Mouse (Mus musculus) liver, embryonic 13.5 days (tissue): ENCODE data around the gene Ctns. TPM values are rescaled to one million over a fixed set of nuclear protein-coding genes. Genes with fewer than 3 reads are reported as not detected.
A peak's percentile ranks its signal among the peaks of the same experiment; 100 is the strongest.

Experiments
- ATAC-seq: fragments of 200-750 bp; cut with Nextera tagmentation; 2 replicates; pipeline ENCODE4 v1.8.0; 2017; ENCODE audit warnings: low read depth, mild to moderate bottlenecking, moderate number of reproducible peaks, moderate library complexity
- DNase-seq: peaks from one replicate; pipeline ENCODE4 v3.0.0; 2022
- H3K27ac ChIP-seq: fragments of 300-500 bp; sonication (generic); 2 replicates; pipeline ENCODE4 v1.5.1; 2015; ENCODE audit warnings: moderate library complexity, mild to moderate bottlenecking, inconsistent platforms
- H3K27me3 ChIP-seq: fragments of 300-500 bp; sonication (generic); 2 replicates; pipeline ENCODE4 v1.6.1; 2015; ENCODE audit warnings: mild to moderate bottlenecking, inconsistent platforms
- H3K36me3 ChIP-seq: fragments of 300-500 bp; sonication (generic); 2 replicates; pipeline ENCODE4 v1.6.1; 2015; ENCODE audit warnings: mild to moderate bottlenecking, inconsistent platforms
- H3K4me1 ChIP-seq: fragments of 300-500 bp; sonication (generic); replicated peaks from 2 replicates; pipeline ENCODE4 v1.6.1; 2015; ENCODE audit warnings: inconsistent platforms
- H3K4me2 ChIP-seq: fragments of 300-500 bp; sonication (generic); 2 replicates; pipeline ENCODE4 v1.6.1; 2015; ENCODE audit warnings: inconsistent platforms, mild to moderate bottlenecking, moderate library complexity
- H3K4me3 ChIP-seq: fragments of 300-500 bp; sonication (generic); replicated peaks from 2 replicates; pipeline ENCODE4 v1.5.1; 2015; ENCODE audit warnings: mild to moderate bottlenecking, inconsistent platforms
- H3K9ac ChIP-seq: fragments of 300-500 bp; sonication (generic); 2 replicates; pipeline ENCODE4 v1.6.1; 2015; ENCODE audit warnings: mild to moderate bottlenecking, inconsistent platforms
- H3K9me3 ChIP-seq: fragments of 300-500 bp; sonication (generic); replicated peaks from 2 replicates; pipeline ENCODE4 v1.6.1; 2016; ENCODE audit warnings: inconsistent platforms
- WGBS: fragments of 180-500 bp; shearing (Covaris S2); methylation state at CpG from one replicate; pipeline ENCODE4 v1.1.7; 2015; ENCODE audit not compliant: insufficient replicate concordance; 5-methylcytosine and 5-hydroxymethylcytosine counted together
- polyA plus RNA-seq: library from polyadenylated mRNA; unstranded; fragments of >200 nt; fragmentation: Nextera tagmentation; extraction: Ambion mirVana; gene quantifications from 2 replicates; pipeline ENCODE4 v1.2.1, GENCODE M21; 2015

Ctns gene
- 6.2 and 7.6 TPM in 2 replicates for polyA plus RNA-seq

DNA sequence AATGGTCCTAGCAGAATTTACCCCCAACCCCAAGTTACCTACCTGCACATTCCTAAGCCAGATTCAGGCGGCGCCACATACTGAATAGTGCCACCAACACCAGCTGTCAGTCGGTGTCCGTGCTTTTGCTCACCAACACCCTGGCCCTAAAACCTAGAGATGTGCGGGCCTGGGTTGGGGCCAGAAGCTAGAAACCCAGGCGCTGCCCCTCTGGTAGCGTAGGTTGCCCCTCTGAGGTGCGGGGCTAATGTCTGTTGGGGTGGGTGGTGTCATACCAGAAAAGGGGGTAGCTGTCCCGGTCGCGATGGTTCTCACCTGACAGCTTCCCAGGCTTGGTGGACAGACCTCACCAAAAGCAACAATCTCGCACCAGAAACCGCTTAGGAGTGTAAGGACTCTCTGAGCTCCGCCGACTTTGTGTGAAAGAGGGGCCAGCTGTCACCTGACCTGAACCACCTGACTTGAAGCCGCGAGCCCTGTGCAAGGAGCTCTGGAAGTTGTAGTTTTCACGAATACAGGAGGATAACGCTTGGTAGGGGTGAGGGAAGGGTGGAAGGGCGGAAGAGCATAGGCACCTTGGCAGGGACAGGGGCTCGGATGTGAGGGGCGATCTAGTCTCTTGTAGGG, at the start of gene Ctns:
Gene Ctns, minus strand, starts transcription at position 440 of the 627 bp plus-strand sequence.
- WGBS, result 2% methylated on average over 22 of the region's 22 CpGs
- DNase-seq, result peak; percentile 80
- no peaks in the 10 kb centered on the region for H3K36me3 ChIP-seq
- H3K4me1 ChIP-seq, result peaks cover 25% of the 10 kb centered on the region
- H3K4me2 ChIP-seq, result peak within 1 kb of the TSS; percentile 99
- H3K27ac ChIP-seq, result peak within 1 kb of the TSS; percentile 78
- H3K4me3 ChIP-seq, result peak within 1 kb of the TSS; percentile 85
- no peaks in the 10 kb centered on the region for H3K9me3 ChIP-seq
- ATAC-seq, result peak; percentile 95
- H3K9ac ChIP-seq, result peak within 1 kb of the TSS; percentile 88
- H3K27me3 ChIP-seq, result no peaks in the 10 kb centered on the region

DNA sequence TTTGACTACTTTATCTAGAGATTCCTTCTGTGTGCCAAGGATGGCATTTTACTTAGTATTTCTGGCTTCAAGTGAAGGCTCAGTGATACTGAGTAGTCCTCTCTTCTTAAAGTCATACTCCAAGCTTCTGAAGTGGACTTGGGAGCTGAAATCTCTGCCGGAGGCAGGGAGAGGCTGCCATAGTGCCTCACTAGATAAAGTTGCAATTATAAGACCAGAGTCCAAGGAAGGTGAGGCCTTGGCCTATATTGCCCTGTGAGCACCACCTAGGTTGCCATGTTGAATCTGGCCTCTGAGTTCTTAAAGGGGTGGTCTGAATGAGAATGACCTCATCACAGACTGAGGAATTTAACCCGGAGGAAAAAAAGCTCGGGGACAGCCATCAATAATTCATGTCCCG, 43.9 kb upstream of the Ctns start:
- no peaks in the 10 kb centered on the region for H3K4me1 ChIP-seq
- DNase-seq, result no peak
- no peak overlapping the region for H3K9ac ChIP-seq
- ATAC-seq, result no peak
- H3K4me3 ChIP-seq, result no peak overlapping the region
- H3K9me3 ChIP-seq, result no peaks in the 10 kb centered on the region
- H3K27me3 ChIP-seq, result no peaks in the 10 kb centered on the region
- H3K4me2 ChIP-seq, result no peak overlapping the region
- WGBS, result 77% methylated on average over 4 of the region's 4 CpGs
- no peak overlapping the region for H3K27ac ChIP-seq
- no peaks in the 10 kb centered on the region for H3K36me3 ChIP-seq

DNA sequence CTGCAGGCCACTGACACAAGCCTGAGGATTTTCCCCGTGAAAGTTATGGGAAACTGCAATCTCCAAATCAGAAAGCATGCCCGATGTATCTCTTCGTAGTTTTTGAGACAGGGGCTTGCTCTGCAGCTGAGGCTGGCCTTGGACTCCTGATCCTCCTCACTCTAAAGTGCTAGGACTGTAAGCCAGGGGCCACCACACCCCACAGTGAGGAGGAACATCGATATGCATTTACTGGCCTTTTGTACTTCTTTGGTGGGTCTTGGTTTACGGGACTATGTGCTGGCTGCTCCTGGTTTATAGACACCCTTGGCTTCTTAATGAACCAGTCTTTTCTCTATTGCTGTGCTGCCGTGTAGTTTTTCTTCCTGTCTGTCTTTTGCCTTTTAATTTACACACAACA, 43.4 kb upstream of the Ctns start:
- no peak for DNase-seq
- Histone ChIP-seq H3K4me2 (no peak overlapping the region), H3K4me1 (no peaks in the 10 kb centered on the region), H3K27me3 (no peaks in the 10 kb centered on the region), H3K4me3 (no peak overlapping the region), H3K9ac (no peak overlapping the region), H3K9me3 (no peaks in the 10 kb centered on the region), H3K27ac (no peak overlapping the region), H3K36me3 (no peaks in the 10 kb centered on the region)
- ATAC-seq, result no peak
- WGBS, result 65% methylated on average over 6 of the region's 6 CpGs

DNA sequence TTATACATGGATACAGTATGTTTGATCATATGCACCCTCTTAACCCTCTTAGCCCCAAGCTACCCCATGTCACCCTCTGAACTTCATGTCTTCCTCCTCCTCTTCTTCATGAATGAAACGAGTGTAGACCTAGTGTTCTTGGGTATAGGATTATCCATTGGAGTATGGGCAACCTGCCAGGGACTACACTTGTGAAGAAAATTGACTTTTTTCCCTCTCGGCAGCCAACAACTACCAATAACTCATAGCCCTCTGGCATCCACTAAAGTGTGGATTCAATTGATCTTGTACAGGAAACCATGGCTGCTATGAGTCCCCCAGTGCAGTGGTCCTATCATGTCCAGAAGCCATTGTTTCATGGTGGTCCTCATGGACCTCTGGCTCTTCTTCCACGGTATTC, 37.9 kb upstream of the Ctns start:
- no peak overlapping the region for H3K4me3 ChIP-seq
- H3K4me2 ChIP-seq, result no peak overlapping the region
- no peak overlapping the region for H3K27ac ChIP-seq
- H3K9ac ChIP-seq, result no peak overlapping the region
- ATAC-seq (no peak), DNase-seq (no peak)
- H3K27me3 ChIP-seq, result no peaks in the 10 kb centered on the region
- no peaks in the 10 kb centered on the region for H3K36me3 ChIP-seq
- WGBS, result 38% methylated on average over 3 of the region's 3 CpGs
- no peaks in the 10 kb centered on the region for H3K9me3 ChIP-seq
- H3K4me1 ChIP-seq, result no peaks in the 10 kb centered on the region

DNA sequence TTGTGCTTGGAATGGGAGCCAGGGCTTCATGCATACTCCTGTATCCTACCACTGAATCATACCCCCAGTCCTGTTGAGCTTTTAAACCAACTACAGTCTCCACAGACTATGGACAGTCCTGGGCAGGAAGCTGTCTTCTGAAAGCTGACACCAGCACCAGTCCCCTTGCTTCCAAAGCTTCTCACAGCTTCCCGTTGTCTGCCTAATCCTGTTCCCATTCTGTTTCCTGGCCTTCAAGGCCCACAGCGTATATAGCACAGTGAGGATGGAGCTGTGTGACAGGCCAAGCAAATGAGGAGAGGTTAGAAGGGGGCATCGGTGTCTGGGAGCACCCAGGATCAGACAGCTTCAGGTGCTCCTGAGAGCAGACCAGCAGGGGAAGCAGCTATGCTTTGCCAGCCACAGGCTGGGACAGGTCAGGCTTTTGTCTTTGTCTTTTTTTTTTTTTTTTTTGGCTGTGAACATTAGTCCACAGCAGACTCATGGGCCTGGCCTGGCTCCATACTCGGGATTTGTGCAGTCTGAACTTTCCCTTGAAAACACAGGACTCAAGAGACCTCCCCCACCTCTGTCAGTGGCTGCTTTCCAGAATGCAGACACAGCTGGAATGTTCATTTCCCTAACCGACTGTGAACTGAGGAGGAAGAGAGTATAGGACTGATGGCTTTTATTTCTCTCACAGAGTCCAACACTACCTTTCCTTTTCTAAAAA, 37.3 kb upstream of the Ctns start:
- H3K27me3 ChIP-seq, result no peaks in the 10 kb centered on the region
- no peak overlapping the region for H3K4me3 ChIP-seq
- no peak overlapping the region for H3K9ac ChIP-seq
- ATAC-seq, result no peak
- no peaks in the 10 kb centered on the region for H3K36me3 ChIP-seq
- H3K9me3 ChIP-seq, result no peaks in the 10 kb centered on the region
- no peak overlapping the region for H3K27ac ChIP-seq
- WGBS, result 20% methylated on average over 5 of the region's 5 CpGs
- H3K4me2 ChIP-seq, result no peak overlapping the region
- DNase-seq, result no peak
- no peaks in the 10 kb centered on the region for H3K4me1 ChIP-seq

DNA sequence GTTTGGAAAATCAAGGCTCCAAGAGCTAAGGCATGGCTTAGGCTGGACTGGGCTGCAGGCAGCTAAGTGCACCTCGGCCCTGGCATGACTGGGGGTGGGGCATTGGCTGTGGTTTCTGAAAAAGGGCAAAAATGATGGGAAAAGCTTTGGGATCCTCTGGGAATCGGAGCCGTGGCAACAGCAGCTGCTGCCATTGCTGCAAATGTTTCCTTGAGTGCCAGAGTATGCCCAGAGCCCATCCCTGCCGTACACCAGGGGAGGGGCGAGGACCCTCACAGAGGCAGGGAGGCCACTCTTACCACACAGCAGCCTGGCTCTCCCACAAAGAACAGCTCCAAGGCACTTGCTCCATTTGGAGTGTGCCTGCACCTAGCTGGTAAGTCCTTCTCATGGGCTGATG, 35.1 kb upstream of the Ctns start, which contains the start of gene Trpv1:
Gene Trpv1, plus strand, starts transcription at position 301 of the 400 bp plus-strand sequence.
- ATAC-seq, result no peak
- no peaks in the 10 kb centered on the region for H3K27me3 ChIP-seq
- H3K9ac ChIP-seq, result no peak within 1 kb of the TSS
- no peak within 1 kb of the TSS for H3K27ac ChIP-seq
- no peak within 1 kb of the TSS for H3K4me3 ChIP-seq
- H3K9me3 ChIP-seq, result no peaks in the 10 kb centered on the region
- no peaks in the 10 kb centered on the region for H3K4me1 ChIP-seq
- no peaks in the 10 kb centered on the region for H3K36me3 ChIP-seq
- 61% methylated on average over 5 of the region's 5 CpGs for WGBS
- H3K4me2 ChIP-seq, result no peak within 1 kb of the TSS
- no peak for DNase-seq

DNA sequence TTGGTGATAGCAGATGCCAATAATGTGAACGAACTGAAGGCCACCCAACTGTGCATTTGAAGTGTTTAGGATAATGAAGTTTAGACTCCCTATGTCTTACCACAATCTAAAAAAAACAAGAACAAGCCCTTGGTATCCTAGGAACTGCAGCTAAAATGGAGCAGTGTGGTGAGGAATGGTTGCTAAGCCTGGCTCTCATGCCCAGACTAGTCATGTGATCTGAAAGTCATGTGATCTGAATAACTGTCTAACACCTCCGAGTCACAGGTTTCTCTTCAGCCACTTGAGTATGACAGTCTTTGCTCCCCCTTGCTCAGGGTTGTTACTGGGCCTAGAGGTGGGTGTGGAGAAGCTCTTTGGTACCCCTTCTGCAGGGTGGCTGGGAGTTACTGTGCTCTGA, 33.7 kb upstream of the Ctns start:
- Histone ChIP-seq H3K27me3 (no peaks in the 10 kb centered on the region), H3K27ac (no peak overlapping the region), H3K4me1 (no peaks in the 10 kb centered on the region), H3K36me3 (no peaks in the 10 kb centered on the region), H3K4me3 (no peak overlapping the region), H3K4me2 (no peak overlapping the region), H3K9ac (no peak overlapping the region), H3K9me3 (no peaks in the 10 kb centered on the region)
- DNase-seq (no peak), ATAC-seq (no peak)
- 37% methylated on average over 2 of the region's 2 CpGs for WGBS

DNA sequence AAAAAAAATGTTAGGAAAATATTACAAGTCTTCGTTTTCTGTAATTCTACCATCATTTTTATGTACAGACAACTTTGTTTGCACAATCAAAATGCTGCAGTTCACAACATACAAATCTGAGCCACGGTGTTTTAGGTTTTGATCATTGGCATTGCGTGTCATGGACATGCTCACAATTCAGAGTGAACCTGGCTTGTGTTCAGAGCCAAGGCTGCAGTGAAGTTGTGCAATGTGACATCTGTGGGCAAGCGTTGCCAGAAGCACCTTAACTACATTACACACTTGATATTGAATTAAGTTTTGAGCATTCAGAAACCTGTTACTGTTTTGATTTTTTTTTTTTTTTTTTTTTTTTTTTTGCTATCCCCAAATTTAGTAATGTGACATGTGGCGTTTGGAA, 31.2 kb upstream of the Ctns start:
- Histone ChIP-seq H3K4me1 (no peaks in the 10 kb centered on the region), H3K4me3 (no peak overlapping the region), H3K9ac (no peak overlapping the region), H3K27ac (no peak overlapping the region), H3K27me3 (no peaks in the 10 kb centered on the region), H3K36me3 (no peaks in the 10 kb centered on the region), H3K9me3 (no peaks in the 10 kb centered on the region), H3K4me2 (no peak overlapping the region)
- ATAC-seq (no peak), DNase-seq (no peak)
- 64% methylated on average over 5 of the region's 5 CpGs for WGBS

DNA sequence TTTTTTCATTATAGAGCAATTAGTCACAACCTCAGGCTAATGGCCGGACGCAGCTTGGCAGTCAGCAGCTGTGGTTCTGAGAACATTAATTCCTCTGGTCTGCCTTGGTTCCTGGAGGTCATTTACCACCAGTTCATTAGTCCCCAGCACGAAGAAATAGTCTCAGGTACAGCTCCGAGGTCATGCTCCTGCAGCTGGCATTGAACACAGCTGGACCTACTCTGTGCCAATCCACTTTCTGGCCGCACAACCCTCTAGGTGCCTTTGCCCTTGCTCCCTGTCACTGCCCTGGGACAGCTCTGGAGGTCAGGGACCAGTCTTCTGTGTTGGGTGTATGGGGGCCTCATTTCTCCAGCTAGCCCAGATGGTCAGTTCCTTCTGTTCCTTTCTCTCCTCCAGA, 30.0 kb upstream of the Ctns start:
- no peak overlapping the region for H3K9ac ChIP-seq
- no peaks in the 10 kb centered on the region for H3K36me3 ChIP-seq
- 56% methylated on average over 5 of the region's 5 CpGs for WGBS
- ATAC-seq, result no peak
- no peaks in the 10 kb centered on the region for H3K9me3 ChIP-seq
- H3K4me1 ChIP-seq, result no peaks in the 10 kb centered on the region
- no peak overlapping the region for H3K27ac ChIP-seq
- no peak for DNase-seq
- no peaks in the 10 kb centered on the region for H3K27me3 ChIP-seq
- H3K4me3 ChIP-seq, result no peak overlapping the region
- no peak overlapping the region for H3K4me2 ChIP-seq

DNA sequence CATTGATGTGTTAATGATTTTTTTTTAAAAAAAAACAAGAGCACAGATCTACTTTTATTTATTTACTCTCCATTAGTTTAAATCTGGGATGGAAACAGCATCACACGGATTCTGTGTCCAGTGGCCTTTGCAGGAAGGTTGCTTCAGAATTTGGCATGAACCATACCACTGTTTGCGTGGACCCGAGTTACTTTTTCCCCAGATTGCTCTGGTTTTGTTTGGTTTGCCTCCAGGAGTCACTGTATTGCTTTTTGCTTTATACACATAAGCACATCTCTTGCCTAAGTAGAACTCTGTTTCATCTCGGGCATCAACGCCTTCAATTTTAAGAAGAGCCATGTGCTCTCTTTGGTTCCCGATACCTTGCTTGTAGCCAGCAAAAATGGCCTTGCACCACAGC, 27.0 kb upstream of the Ctns start:
- DNase-seq, result no peak
- no peak overlapping the region for H3K4me2 ChIP-seq
- no peaks in the 10 kb centered on the region for H3K36me3 ChIP-seq
- H3K9me3 ChIP-seq, result no peaks in the 10 kb centered on the region
- no peak overlapping the region for H3K9ac ChIP-seq
- H3K27ac ChIP-seq, result no peak overlapping the region
- 66% methylated on average over 6 of the region's 6 CpGs for WGBS
- no peak overlapping the region for H3K4me3 ChIP-seq
- no peaks in the 10 kb centered on the region for H3K27me3 ChIP-seq
- no peak for ATAC-seq
- no peaks in the 10 kb centered on the region for H3K4me1 ChIP-seq

DNA sequence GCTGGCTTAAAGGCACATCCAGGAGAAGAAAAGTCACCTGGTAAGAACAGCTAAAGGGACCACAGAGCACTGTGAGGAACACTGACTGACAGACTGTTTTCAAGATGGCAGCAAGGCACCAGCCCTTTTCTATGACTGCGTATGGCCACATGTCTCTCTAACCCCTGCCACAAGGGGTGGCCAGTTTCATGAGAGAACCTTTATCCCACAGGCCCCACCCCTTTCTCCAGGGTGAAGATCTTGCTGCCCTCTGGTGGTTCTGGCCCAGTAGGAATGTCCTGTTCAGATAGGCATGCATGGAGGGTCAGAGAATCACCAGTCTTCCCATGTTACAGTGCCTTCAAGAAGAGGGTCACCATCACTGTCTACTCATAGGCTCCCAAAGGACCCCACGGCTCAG, 25.1 kb upstream of the Ctns start:
- no peak for DNase-seq
- Histone ChIP-seq H3K27me3 (no peaks in the 10 kb centered on the region), H3K4me3 (no peak overlapping the region), H3K4me2 (no peak overlapping the region), H3K4me1 (no peaks in the 10 kb centered on the region), H3K9me3 (no peaks in the 10 kb centered on the region), H3K36me3 (no peaks in the 10 kb centered on the region), H3K9ac (no peak overlapping the region), H3K27ac (no peak overlapping the region)
- 61% methylated on average over 2 of the region's 2 CpGs for WGBS
- ATAC-seq, result no peak

DNA sequence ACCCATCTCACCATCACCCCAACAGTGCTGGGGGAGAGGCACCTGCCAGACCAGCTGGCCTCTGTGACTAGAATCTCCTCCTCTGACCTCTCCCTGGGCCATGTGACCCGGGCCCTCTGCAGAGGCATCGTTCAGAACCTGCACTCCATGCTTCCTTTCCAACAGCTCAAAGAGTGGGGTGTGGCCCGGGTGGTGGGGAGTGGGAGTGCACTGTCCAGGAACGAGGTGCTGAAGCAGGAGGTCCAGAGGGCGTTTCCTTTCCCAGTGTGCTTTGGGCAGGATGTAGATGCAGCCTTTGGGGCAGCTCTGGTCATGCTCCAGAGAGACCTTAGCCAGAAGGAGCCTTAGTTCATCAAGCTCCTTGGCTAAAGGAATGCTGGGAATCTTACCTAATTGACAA, 24.0 kb upstream of the Ctns start:
- Histone ChIP-seq H3K4me1 (no peaks in the 10 kb centered on the region), H3K36me3 (no peaks in the 10 kb centered on the region), H3K9me3 (no peaks in the 10 kb centered on the region), H3K27me3 (no peaks in the 10 kb centered on the region), H3K4me3 (no peak overlapping the region), H3K4me2 (no peak overlapping the region), H3K9ac (no peak overlapping the region), H3K27ac (no peak overlapping the region)
- 30% methylated on average over 5 of the region's 5 CpGs for WGBS
- DNase-seq (no peak), ATAC-seq (no peak)
